Mouse (Mus musculus): Measurements from ENCODE around the gene Slc37a3.

The Slc37a3 gene

DNA sequence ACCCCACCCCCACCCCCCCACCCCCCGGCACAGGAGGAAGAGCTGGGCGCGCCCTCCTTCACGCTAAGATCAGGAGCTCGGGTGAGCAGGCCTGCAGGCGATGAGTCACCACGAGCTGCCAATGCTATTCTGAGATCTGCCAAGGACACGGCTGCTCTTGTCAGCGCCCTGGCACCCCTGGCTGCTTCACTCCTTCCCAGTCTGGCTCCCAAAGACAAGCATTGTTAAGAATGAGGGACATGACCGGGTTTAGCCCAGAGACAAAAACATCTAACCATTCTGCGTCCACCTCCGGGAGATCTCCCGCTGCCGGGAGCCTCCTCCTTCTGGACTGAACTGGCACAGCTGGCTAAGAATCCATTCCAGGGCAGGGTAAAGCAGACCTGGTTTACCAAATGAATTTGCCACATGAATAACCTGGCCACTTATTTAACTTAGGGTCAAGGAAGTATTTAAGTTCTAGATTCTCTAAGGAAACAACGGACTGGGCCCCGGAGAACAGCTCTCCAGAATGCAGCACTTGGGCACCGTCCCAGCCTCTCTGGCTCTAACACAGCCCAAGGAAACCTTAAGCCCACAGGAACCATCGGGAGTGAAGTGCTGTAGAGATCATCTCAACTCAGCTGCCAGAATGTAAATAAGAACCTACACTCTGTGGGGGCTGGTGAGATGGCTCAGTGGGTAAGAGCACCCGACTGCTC, 58.3 kb downstream of the Slc37a3 start:
- peak; percentile 75 to 76 for DNase-seq (ENCODE audit: low spot score in 2 of 2)

DNA sequence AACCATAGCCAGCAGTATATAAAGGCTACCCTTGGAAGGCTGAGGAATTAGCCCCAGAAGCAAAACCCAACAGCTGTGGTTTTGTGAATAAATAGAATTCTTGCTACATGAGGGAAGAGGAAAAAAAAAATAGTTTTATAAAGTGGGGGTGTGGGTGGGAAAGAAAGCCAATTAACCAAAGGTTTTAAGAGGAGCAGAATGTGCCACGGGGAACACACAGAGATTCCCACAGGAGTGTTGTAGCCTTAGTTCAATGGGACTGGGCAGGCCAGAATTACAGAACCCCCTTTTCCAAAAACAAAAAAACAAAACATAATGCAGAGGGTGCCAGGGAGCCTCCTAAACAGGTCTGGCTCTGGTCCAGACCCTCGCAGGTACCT, 58.9 kb downstream of the Slc37a3 start:
- peak; percentile 30 to 51 for DNase-seq (ENCODE audit: low spot score in 2 of 2)

DNA sequence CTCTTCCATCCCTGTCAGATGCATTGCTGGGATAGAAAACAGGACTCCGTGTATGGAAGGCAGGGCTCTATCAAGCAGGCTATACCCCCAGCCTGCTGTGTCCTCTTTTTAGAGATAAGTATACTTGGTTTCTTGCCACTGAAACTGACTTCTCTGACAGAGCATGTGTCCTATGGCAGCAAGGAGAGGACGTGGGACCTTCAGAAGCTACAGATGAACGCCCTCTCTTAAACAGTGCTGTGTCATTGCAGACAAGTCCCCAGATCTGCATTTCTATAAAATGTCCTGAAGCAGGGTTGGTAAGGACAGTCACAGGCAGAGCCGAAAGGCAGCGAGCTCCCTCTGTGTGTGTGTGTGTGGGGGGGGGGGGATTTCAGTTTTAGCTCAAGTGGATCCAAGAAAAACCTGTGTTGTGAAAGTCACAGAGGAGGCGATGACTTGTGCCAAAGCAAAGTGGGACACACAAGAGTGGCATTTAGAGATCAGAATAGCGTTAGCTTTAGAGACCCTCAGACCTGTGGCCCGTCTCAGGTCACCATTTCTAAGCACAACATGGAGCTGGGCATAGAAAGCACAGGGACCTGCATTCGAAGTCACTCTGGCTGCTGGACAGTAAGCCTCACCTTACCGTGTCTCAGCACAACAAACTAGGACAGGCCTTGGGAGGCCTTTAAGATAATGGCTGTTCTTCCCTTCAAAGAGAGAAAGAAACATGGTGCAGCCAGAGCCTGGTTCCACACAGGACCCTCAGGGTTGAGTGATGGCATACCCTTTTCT, 59.4 kb downstream of the Slc37a3 start:
- peak; percentile 42 to 52 for DNase-seq (ENCODE audit: low spot score in 2 of 2)

DNA sequence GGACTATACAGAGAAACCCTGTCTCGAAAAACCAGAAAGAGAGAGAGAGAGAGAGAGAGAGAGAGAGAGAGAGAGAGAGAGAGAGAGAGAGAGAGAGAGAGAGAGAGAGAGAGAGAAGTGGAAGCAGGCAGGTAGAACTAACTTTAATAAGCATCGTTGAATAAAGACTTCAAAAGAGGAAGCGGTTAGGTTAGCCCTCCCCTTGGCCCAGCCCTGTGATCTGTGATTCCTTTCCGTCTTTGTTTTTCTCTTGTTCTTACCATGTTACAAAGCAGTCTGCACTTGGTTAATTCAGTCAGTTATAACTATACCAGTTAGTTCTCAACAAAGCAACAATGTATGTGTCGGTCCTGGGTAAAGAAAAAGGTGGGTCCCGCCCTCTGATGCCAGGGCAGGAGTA, 61.4 kb downstream of the Slc37a3 start:
- no peak for DNase-seq (ENCODE audit: low spot score in 2 of 2)

DNA sequence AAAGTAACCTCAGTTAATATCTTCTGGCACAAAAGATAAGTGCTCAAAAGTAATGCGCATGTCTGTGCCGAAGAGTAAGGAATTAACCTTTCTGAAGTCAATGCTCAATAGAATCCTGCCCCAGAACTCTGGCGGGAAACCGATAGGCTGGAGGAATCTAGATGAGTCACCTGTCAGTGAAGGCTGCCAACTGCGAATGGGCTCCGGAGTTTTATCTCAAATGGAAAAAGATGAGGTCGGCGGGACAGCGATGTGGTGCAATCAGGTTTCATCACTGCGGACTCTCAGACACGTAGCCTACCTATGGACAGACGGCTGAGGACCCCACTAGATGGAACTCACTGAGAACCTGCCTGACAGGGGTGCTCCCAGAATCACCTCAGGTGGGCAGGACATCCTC, 63.0 kb downstream of the Slc37a3 start:
- DNase-seq (ENCODE audit: low spot score in 2 of 2) = no peak

DNA sequence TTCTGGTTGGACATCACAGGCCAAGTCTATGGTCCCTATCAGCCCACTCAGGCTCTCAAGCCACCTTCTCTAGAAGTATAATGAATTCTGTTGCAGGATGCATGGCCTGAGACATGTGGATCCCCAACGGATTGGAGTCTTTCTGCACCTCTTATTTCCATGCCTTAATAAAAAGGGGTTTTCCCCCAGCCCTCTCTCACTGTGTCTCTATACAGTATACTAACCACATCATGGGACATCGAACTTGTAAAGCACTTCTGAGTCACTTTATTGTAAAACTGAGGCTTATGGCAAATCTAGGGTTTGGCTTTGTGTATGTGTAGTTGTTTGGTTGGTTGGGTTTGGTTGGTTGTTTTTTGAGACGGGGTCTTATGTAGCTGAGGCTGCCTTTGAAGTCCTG, 65.7 kb downstream of the Slc37a3 start:
- no peak for DNase-seq (ENCODE audit: low spot score in 2 of 2)

DNA sequence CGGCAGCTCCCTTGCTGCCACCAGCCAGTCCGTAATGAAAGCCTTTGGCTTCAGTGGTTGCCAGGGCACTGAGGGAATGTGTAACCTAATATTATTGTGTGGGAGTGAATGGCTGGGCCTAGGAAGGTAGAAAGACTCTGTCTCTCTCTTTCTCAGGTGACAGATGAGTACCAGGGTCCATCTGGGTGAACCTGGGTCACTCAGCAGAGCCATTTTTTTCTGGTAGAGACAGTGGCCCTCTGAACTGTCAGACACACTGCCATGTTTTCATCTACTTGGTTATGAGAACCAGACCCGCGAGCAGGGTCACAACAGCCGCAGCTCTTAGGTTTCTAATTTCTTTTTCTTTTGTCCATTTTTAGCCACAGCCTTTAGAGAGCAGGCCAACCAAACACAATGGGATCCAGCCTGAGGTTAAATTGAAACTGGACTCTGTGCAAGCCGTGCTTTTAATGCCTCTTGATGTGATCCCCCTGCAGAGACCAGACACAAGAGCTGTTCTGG, 73.1 kb downstream of the Slc37a3 start:
- no peak for DNase-seq (ENCODE audit: low spot score in 2 of 2)

DNA sequence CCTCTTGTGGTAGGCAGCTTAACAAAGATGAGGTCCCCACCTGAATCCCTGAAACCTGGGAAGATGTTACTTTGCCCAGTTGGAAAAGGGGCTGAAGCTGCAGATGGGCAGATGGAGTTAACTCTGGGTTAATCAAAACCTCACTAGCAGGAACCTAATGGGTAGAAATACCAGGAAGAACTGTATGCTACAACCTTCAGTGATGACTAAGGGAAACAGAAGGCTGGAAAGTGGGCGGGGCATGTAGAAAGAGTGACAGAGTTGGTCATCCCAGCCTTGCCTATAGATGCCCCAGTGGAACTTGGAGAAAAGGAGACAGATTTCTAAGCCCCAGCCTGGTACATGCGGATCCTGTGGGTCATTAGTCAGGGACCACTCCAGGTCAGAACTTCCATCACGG, 76.0 kb downstream of the Slc37a3 start:
- no peak for DNase-seq (ENCODE audit: low spot score in 2 of 2)

DNA sequence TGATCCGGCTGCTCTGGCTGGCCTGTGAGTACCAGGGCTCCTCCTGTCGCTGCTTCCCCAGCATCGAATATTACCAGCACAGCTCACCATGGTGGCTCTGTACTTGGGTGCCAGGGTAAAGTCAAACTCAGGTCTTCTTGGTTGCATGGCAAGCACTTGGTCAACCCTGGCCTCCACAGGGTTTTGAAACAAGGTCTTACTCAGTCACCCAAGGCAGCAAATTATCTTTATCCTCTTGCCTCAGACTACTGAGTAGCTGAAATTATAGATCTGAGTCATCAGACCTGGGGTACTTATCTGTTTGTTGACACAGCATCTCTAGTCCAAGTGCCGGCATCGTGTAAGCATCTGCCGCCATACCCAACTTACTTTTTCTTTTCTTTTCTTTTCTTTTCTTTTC, 80.4 kb downstream of the Slc37a3 start:
- DNase-seq (ENCODE audit: low spot score in 2 of 2) = no peak

DNA sequence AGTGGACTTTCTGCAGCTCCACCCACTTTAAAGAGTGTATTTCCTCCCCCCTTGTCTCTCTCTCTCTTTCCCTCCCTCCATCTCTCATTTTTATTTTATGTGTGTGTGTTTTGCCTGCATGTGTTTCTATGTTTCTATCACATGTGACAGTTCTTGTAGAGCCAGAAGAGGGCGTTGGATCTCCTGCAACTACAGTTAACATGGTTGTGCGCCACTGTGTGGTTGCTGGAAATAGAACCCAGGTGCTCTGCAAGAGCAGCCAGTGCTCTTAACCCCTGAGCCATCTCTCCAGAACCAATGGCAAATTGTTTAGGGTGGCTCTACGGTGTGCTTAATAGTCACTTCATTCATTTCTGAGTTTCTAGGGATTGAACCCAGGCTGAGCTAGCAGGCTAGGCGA, 81.0 kb downstream of the Slc37a3 start:
- no peak for DNase-seq (ENCODE audit: low spot score in 2 of 2)

DNA sequence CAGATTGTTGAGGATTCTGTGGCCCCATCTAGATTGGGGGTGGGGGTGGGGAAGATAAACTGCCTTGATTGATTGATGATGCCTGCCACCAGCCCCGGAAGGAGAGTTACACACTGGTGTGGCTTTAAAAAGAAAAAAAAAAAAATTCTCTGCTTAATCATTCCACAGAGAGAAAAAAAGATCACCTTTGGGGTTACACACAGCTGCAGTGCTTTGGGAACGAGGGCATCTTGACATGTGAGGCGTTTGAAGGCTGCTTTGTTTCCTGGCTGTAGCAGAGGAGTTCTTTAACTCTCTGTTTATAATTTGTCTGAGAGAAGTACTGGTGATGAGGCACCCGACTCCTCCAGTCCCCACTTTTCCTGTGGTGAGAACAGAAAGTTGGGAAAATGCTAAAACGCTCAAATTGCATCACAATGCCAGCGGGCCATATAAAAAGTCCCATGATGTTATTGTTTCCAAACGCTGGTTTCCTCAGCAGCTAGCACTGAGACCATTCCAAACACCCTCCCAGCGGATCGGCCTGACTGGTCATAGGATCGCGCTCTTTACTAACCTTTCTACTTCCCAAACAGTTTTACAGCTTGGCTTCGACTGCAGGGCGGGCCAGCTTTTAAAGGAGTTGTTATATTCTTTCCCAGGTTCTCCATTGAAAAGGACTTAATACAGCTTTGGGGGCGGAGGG, 81.6 kb downstream of the Slc37a3 start:
- DNase-seq (ENCODE audit: low spot score in 2 of 2) = no peak

DNA sequence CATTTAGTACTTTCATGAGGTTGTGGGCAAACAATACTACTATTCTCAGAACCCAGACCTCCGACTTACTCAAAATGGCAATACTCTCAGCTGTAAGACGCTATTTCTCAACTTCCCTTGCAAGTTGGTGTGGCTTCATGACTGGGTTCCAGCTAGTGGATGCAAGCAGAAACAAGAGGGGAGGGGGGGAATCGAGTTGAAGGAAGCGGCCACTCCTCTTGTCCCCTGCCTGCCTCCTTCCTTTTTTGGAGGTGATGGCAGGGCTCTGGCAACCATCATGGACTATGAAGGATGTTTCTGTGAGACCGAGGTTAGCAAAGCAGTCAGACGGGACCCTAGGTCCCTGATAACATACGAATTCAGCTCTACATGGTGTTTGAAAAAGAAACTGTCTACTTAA, 87.8 kb downstream of the Slc37a3 start:
- no peak for DNase-seq (ENCODE audit: low spot score in 2 of 2)

DNA sequence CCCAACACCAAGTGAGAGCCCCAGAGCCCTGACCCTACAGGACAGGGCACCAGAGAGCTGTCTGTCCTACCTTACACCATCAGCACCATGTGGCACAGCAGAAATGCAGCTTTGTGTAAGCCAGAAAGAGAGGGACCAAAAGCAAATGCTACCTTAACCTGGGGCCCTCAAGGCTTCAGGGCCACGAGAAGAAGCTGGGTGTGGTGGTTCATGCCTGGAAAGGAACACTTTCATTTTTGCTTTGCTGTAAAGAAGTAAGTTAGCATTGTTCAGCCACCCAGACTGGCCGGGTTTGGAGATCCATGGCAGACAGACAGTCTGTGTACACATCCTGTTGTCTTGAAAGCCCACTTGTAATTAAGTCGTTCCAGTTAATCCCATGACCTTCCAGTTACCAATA, 89.7 kb downstream of the Slc37a3 start:
- no peak for DNase-seq (ENCODE audit: low spot score in 2 of 2)

DNA sequence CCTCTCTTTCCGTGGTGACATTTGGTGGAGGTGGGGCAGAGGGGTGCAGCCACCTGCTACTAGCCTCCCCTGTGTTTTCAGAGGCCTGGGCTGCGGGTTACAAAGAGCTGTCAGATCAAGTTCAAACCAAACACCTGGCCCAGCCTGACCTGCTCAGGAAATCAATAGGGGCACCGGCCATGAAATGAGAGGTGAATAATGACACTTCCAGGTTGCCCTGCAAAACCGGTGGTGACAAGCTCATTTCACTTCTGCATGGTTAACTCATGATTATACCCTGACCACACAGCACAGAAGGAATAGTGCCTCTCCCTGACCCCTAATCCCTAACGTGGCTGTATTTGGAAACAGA, 90.8 kb downstream of the Slc37a3 start:
- DNase-seq (ENCODE audit: low spot score in 2 of 2) = no peak

DNA sequence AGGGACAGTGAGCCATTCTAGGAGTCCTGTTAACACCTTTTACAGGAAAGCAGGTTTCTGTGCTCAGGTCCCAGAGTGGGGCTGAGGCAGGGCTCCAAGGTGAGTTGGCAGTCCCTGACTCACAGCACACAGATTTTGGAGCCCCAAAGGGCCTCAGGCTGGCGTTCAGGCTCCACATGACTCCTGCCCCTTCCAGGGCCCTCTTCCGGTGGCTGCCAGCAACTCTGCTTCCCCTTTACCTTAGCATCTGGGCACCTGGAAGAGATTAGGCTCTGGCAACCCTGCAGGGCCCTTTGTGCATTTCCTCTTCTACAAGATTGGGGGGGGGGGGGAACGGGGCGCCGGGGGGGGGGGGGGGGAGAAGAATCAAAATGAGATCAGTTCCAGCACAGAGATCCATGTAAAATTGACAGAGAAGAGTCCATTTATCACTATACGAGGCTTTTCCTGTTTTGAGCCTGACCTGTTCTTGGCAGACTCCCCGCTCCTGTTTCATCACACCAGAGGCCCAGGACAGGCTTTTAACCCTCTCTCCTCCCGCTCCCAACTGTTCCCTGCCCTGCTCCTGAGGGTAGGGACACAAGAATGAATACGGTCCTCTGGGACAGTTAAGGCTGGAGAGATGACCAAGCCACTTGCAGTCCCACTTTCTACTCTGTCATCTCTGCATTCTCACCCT, 91.3 kb downstream of the Slc37a3 start:
- no peak for DNase-seq (ENCODE audit: low spot score in 2 of 2)

DNA sequence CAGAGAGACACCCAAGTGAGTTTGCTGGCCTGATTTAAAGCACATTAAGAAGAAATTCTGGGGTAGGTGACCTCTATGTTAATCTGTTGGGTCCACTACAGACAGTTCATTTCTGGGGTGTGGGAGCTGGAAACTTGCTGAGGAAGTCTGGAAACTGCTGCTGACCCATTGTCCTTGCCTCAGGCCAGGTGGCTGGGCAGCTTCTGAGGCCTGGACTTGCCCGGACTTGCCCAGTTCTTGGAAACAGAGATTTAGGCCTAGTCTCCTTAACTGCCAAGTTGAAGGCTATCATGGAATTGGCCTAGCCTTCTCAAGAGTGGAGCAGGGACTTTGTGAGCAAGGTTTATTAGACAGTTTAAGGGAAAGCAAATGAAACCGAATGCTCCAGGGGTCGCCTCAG, 92.6 kb downstream of the Slc37a3 start:
- DNase-seq (ENCODE audit: low spot score in 2 of 2) = no peak
